11 mouse cellular contexts compared by ENCODE assay signal in genomic region chr14:13981286-13981685, GRCm38 (mm10). TPM values are rescaled to one million over a fixed set of nuclear protein-coding genes. Genes with fewer than 3 reads are reported as not detected.
DNase-seq lines count a peak whose midpoint lies in the region; TF ChIP-seq lines count a peak whose summit lies in the region.
"Had no signal": no experiment of that assay in that cellular context is flagged by ENCODE, and none has a peak within 500 bp of the region (broad histone marks: within the 10 kb centered on the region; RNA-seq: fewer than 3 reads in every experiment).

No protein-coding gene starts in this region.

- intact Hi-C loops in gastrocnemius, adult 2 months (cut with DNase I) = no loop called here

- TF ChIP-seq CTCF in gastrocnemius, adult 2 months (IDR thresholded peaks at IDR 0.05) = no peak

- H3K4me3 ChIP-seq in gastrocnemius, adult 2 months = no peak overlapping the region
- H3K4me3 ChIP-seq: megakaryocyte, embryonic 14.5 days had no signal

- DNase-seq in gastrocnemius, adult 2 months = no peak
- DNase-seq in gastrocnemius, postnatal 25 days = no peak
- DNase-seq in thymus, postnatal 14 days = peak; percentile 18
- DNase-seq in thymus, postnatal 4 days = no peak
- DNase-seq in induced T-regulatory cell, adult 2 months (ENCODE audit: low read depth) = peak; percentile 31
- peak; percentile 21 for DNase-seq in telencephalon, adult 2 months (ENCODE audit: low read depth, low spot score)
- DNase-seq in neural tube, embryonic 10.5 days (ENCODE audit: extremely low spot score, low spot score) = no peak
- DNase-seq in ovary, adult 18-20 months (ENCODE audit: low spot score) = no peak
- DNase-seq: adrenal gland, adult 8-10 months; kidney, postnatal 25 days had no signal

- peak overlapping the region; percentile 9; the same call in 1 of the 2 replicates for H3K27ac ChIP-seq in gastrocnemius, adult 2 months

RNA-seq across cellular contexts. Expression of gene Thoc7, which starts 19.6 kb away (rescaled TPM):
- 100 to 1,000 TPM; 125 to 155 TPM for total RNA-seq in gastrocnemius, adult 2 months (2021)
- 100 to 1,000 TPM; 119 to 124 TPM for total RNA-seq in gastrocnemius, postnatal 25 days (2021)

RNA-seq across cellular contexts. Expression of gene Atxn7, which starts 20.0 kb away (rescaled TPM):
- total RNA-seq in gastrocnemius, adult 2 months (2021) = 10 to 100 TPM; 18.1 to 20.5 TPM
- 10 to 100 TPM; 14.0 to 17.0 TPM for total RNA-seq in gastrocnemius, postnatal 25 days (2021)

Comparison
In these comparisons a context has a peak if more than half of its experiments do, and no peak if none do; other contexts are left out.
1. DNase-seq: peak in thymus, postnatal 14 days (single experiment), induced T-regulatory cell, adult 2 months (single experiment) and telencephalon, adult 2 months (single experiment); none in gastrocnemius, adult 2 months (single experiment), gastrocnemius, postnatal 25 days (single experiment), thymus, postnatal 4 days (single experiment), neural tube, embryonic 10.5 days (single experiment) and ovary, adult 18-20 months (single experiment).